Mouse (Mus musculus) layer of hippocampus, adult 2 months (tissue): ENCODE measurements around the gene Kcna6. TPM values are rescaled to one million over a fixed set of nuclear protein-coding genes. Genes with fewer than 3 reads are reported as not detected.

Source experiments
- DNase-seq, 2 experiments: peaks; one replicate each; pipeline ENCODE4 v3.0.0; 2022; ENCODE audit warnings: low spot score in 2 of 2
- H3K27ac ChIP-seq: fragments of 200-600 bp; 2 replicates; pipeline ENCODE4 v1.8.1; 2022
- H3K4me3 ChIP-seq: fragments of 200-600 bp; 2 replicates; pipeline ENCODE4 v1.8.1; 2022; ENCODE audit warnings: mild to moderate bottlenecking
- CTCF ChIP-seq: fragments of 200-600 bp; conservative IDR thresholded peaks from 2 replicates; pipeline ENCODE4 v1.8.1; 2022; ENCODE audit warnings: antibody characterized with exemption, mild to moderate bottlenecking, moderate library complexity
- total RNA-seq, 2 experiments: library from RNA; stranded (reverse); gene quantifications; 2 replicates each; pipeline ENCODE4 v1.2.3; 2021

Kcna6 gene
- total RNA-seq, 2 experiments from 2014 or later, result 46.6 to 48.5 TPM

- Histone ChIP-seq H3K4me3 (no peak overlapping the region), H3K27ac (0 out of 2 replicates have a peak overlapping the region, but pooled peaks have one; percentile 7)
- no peak for TF ChIP-seq CTCF
- DNase-seq, result no peak
Measured at GRCm38 (mm10) chr6:126712531-126712930, 27.9 kb downstream of the Kcna6 start.

- no peak for TF ChIP-seq CTCF
- Histone ChIP-seq H3K27ac (peak overlapping the region; percentile 39; the same call in 1 of the 2 replicates), H3K4me3 (no peak overlapping the region)
- peak in 1 of 2 experiments; percentile 61 for DNase-seq
Measured at GRCm38 (mm10) chr6:126705936-126706335, 34.5 kb downstream of the Kcna6 start.

GRCm38 (mm10) chr6:126704430-126704829 is 36.0 kb downstream of the Kcna6 start:
- no peak overlapping the region for H3K4me3 ChIP-seq
- DNase-seq, result peak in 1 of 2 experiments; percentile 53
- peak; percentile 83 for TF ChIP-seq CTCF
- H3K27ac ChIP-seq, result peak overlapping the region; percentile 59; the same call in 1 of the 2 replicates

- TF ChIP-seq CTCF, result peak; percentile 96
- Histone ChIP-seq H3K27ac (peak overlapping the region; percentile 90), H3K4me3 (peak overlapping the region; percentile 43)
- peak; percentile 93 to 94 for DNase-seq
Measured at GRCm38 (mm10) chr6:126702116-126702515, 38.4 kb downstream of the Kcna6 start.

GRCm38 (mm10) chr6:126701196-126701595 is 39.3 kb downstream of the Kcna6 start:
- no peak for DNase-seq
- H3K4me3 ChIP-seq, result no peak overlapping the region
- H3K27ac ChIP-seq, result peak overlapping the region; percentile 90; the same call in 1 of the 2 replicates
- TF ChIP-seq CTCF, result no peak

- H3K27ac ChIP-seq, result no peak overlapping the region
- no peak for DNase-seq
- TF ChIP-seq CTCF, result no peak
- H3K4me3 ChIP-seq, result no peak overlapping the region
Measured at GRCm38 (mm10) chr6:126699995-126700394, 40.5 kb downstream of the Kcna6 start.

GRCm38 (mm10) chr6:126687120-126687519 is 53.4 kb downstream of the Kcna6 start:
- TF ChIP-seq CTCF, result no peak
- Histone ChIP-seq H3K27ac (peak overlapping the region; percentile 3; the same call in 1 of the 2 replicates), H3K4me3 (no peak overlapping the region)
- DNase-seq, result no peak

- TF ChIP-seq CTCF, result no peak
- DNase-seq, result no peak
- peak overlapping the region; percentile 74; the same call in 1 of the 2 replicates for H3K27ac ChIP-seq
Measured at GRCm38 (mm10) chr6:126685135-126685534, 55.3 kb downstream of the Kcna6 start.

GRCm38 (mm10) chr6:126678961-126679360 is 61.5 kb downstream of the Kcna6 start:
- H3K4me3 ChIP-seq, result no peak overlapping the region

More at GRCm38 (mm10) chr6:126685135-126685534, 55.3 kb downstream of the Kcna6 start:
- no peak overlapping the region for H3K4me3 ChIP-seq

GRCm38 (mm10) chr6:126667001-126667400 is 73.5 kb downstream of the Kcna6 start:
- no peak overlapping the region for H3K4me3 ChIP-seq
- no peak overlapping the region for H3K27ac ChIP-seq
- no peak for DNase-seq
- no peak for TF ChIP-seq CTCF

More at GRCm38 (mm10) chr6:126678961-126679360, 61.5 kb downstream of the Kcna6 start:
- DNase-seq, result peak in 1 of 2 experiments; percentile 34
- no peak overlapping the region for H3K27ac ChIP-seq
- peak; percentile 75 for TF ChIP-seq CTCF

- no peak for TF ChIP-seq CTCF
- no peak for DNase-seq
- H3K4me3 ChIP-seq, result no peak overlapping the region
- no peak overlapping the region for H3K27ac ChIP-seq
Measured at GRCm38 (mm10) chr6:126666091-126666490, 74.4 kb downstream of the Kcna6 start.

- Histone ChIP-seq H3K4me3 (no peak overlapping the region), H3K27ac (no peak overlapping the region)
- no peak for DNase-seq
- TF ChIP-seq CTCF, result no peak
Measured at GRCm38 (mm10) chr6:126664569-126664968, 75.9 kb downstream of the Kcna6 start.

Other genes starting within 250 kb of the Kcna6 start
- gene Kcna5, start 205.3 kb downstream of the Kcna6 start, total RNA-seq, result 1 to 10 TPM; 1.5 to 1.6 TPM
- gene Kcna1, start 94.3 kb downstream of the Kcna6 start, total RNA-seq, result 100 to 1,000 TPM; 115 to 119 TPM
- 100 to 1,000 TPM; 141 to 155 TPM for gene Ndufa9, start 108.5 kb upstream of the Kcna6 start, total RNA-seq
- under 1 TPM; 0.12 to 0.13 TPM for gene Akap3, start 112.4 kb upstream of the Kcna6 start, total RNA-seq
- gene Dyrk4, start 181.2 kb upstream of the Kcna6 start, total RNA-seq, result under 1 TPM; 0.15 to 0.29 TPM
- gene Rad51ap1, start 198.9 kb upstream of the Kcna6 start, total RNA-seq, result 1 to 10 TPM; 1.7 to 3.1 TPM
- gene D6Wsu163e, start 199.3 kb upstream of the Kcna6 start, total RNA-seq, result 10 to 100 TPM; 45.8 to 46.5 TPM